Mouse (Mus musculus): ENCODE results near the gene Itga10. TPM values are rescaled to one million over a fixed set of nuclear protein-coding genes. Genes with fewer than 3 reads are reported as not detected.

Itga10 gene
- total and polyA plus RNA-seq, 3 experiments, result 0.36 to 1.2 (median 1.0) TPM

GRCm38 (mm10) chr3:96668424-96669067 lies 23.2 kb downstream of the Itga10 start:
- Histone ChIP-seq H3K9me3 (replicated peaks; ENCODE audit: low read length) (no peaks in the 10 kb centered on the region), H3K4me1 (ENCODE audit: control insufficient read depth in 1 of 2, insufficient read depth in 2 of 2) (peaks cover 10 to 24% of the 10 kb centered on the region in 2 experiments), H3K79me2 (replicated peaks; ENCODE audit: control insufficient read depth, extremely low read depth, insufficient read depth, poor library complexity, severe bottlenecking) (no peaks in the 10 kb centered on the region), H3K4me3 (replicated peaks in 1 of 3; ENCODE audit: low read depth in 2 of 3, low read length in 2 of 3, poor library complexity in 1 of 3) (no peak overlapping the region), H3K9ac (ENCODE audit: insufficient read depth, low read depth) (no peak overlapping the region), H3K36me3 (replicated peaks in 1 of 2; ENCODE audit: control insufficient read depth in 1 of 2, insufficient read depth in 1 of 2, low read length in 1 of 2) (no peaks in the 10 kb centered on the region), H3K27ac (ENCODE audit: insufficient read depth, low read depth) (no peak overlapping the region), H3K27me3 (replicated peaks) (peaks cover 12% of the 10 kb centered on the region), H3K4me2 (ENCODE audit: insufficient read depth, low read depth, poor library complexity, severe bottlenecking) (no peak overlapping the region)
- in situ Hi-C loops (cut with MboI; ENCODE audit: low pct_ligation_motif_present, low pct_unique_long_range_greater_than_20kb, low sequenced_read_pairs), result no loop called here
- dilution Hi-C loops (cut with MboI; ENCODE audit: extremely low pct_ligation_motif_present, extremely low pct_unique_long_range_greater_than_20kb, low sequenced_read_pairs), result no loop called here
- TF ChIP-seq PAX5 (IDR thresholded peaks at IDR 0.05; ENCODE audit: low read length), result no peak
- TF ChIP-seq USF1 (IDR thresholded peaks at IDR 0.05; ENCODE audit: low read depth, low read length), result no peak
- no peak for TF ChIP-seq TCF12 (IDR thresholded peaks at IDR 0.05; ENCODE audit: low read depth, low read length)
- no peak for TF ChIP-seq MAFK (IDR thresholded peaks at IDR 0.05; ENCODE audit: insufficient replicate concordance, low read length)
- no peak for TF ChIP-seq JUN (IDR thresholded peaks at IDR 0.05; ENCODE audit: insufficient read depth, low read depth, low read length)
- TF ChIP-seq RAD21 (IDR thresholded peaks at IDR 0.05; ENCODE audit: low read depth, low read length), result no peak
- no peak for TF ChIP-seq POLR2A (IDR thresholded peaks at IDR 0.05; ENCODE audit: low read depth, low read length)
- no peak for TF ChIP-seq ETS1 (conservative IDR thresholded peaks at IDR 0.05; ENCODE audit: low read depth, low read length)
- no peak for TF ChIP-seq NELFE (IDR thresholded peaks at IDR 0.05; ENCODE audit: low read depth, low read length)
- no peak for TF ChIP-seq MAX (IDR thresholded peaks at IDR 0.05; ENCODE audit: low read length)
- TF ChIP-seq CTCF (conservative IDR thresholded peaks at IDR 0.05 in 1 of 2, IDR thresholded peaks at IDR 0.05 in 1 of 2; ENCODE audit: low read depth in 2 of 2, low read length in 2 of 2), result no peak
- no peak for TF ChIP-seq ZC3H11A (IDR thresholded peaks at IDR 0.05; ENCODE audit: low read depth, low read length)
- TF ChIP-seq IRF4 (IDR thresholded peaks at IDR 0.05; ENCODE audit: low read depth, low read length), result no peak
- no peak for TF ChIP-seq MXI1 (IDR thresholded peaks at IDR 0.05; ENCODE audit: low read depth, low read length)
- no peak for TF ChIP-seq ELF1 (IDR thresholded peaks at IDR 0.05; ENCODE audit: low read depth, low read length)
- TF ChIP-seq ZKSCAN1 (IDR thresholded peaks at IDR 0.05; ENCODE audit: borderline replicate concordance, low read depth, low read length), result no peak
- no peak for TF ChIP-seq HCFC1 (IDR thresholded peaks at IDR 0.05; ENCODE audit: low read depth, low read length)
- no peak for TF ChIP-seq ZNF384 (IDR thresholded peaks at IDR 0.05; ENCODE audit: low read depth, low read length)
- no peak for TF ChIP-seq POLR2AphosphoS2 (IDR thresholded peaks at IDR 0.05; ENCODE audit: low read depth, low read length)
- no peak for DNase-seq (ENCODE audit: extremely low read depth)

- dilution Hi-C loops (cut with MboI; ENCODE audit: extremely low pct_ligation_motif_present, extremely low pct_unique_long_range_greater_than_20kb, low sequenced_read_pairs), result no loop called here
- in situ Hi-C loops (cut with MboI; ENCODE audit: low pct_ligation_motif_present, low pct_unique_long_range_greater_than_20kb, low sequenced_read_pairs), result no loop called here
- no peaks in the 10 kb centered on the region for H3K36me3 ChIP-seq (replicated peaks in 1 of 2; ENCODE audit: control insufficient read depth in 1 of 2, insufficient read depth in 1 of 2, low read length in 1 of 2)
- no peak within 1 kb of the TSS for H3K27ac ChIP-seq (ENCODE audit: insufficient read depth, low read depth)
- H3K79me2 ChIP-seq (replicated peaks; ENCODE audit: control insufficient read depth, extremely low read depth, insufficient read depth, poor library complexity, severe bottlenecking), result no peaks in the 10 kb centered on the region
- peak within 1 kb of the TSS; percentile 30 to 65 (median 64) for H3K4me3 ChIP-seq (replicated peaks in 1 of 3; ENCODE audit: low read depth in 2 of 3, low read length in 2 of 3, poor library complexity in 1 of 3)
- H3K4me1 ChIP-seq (ENCODE audit: control insufficient read depth in 1 of 2, insufficient read depth in 2 of 2), result peaks cover 17 to 28% of the 10 kb centered on the region in 2 experiments
- H3K9ac ChIP-seq (ENCODE audit: insufficient read depth, low read depth), result peak within 1 kb of the TSS; percentile 6; the same call in 1 of the 2 replicates
- peak; percentile 95 for DNase-seq (ENCODE audit: extremely low read depth)
- H3K4me2 ChIP-seq (ENCODE audit: insufficient read depth, low read depth, poor library complexity, severe bottlenecking), result peak within 1 kb of the TSS; percentile 75
- peaks cover 12% of the 10 kb centered on the region for H3K27me3 ChIP-seq (replicated peaks)
- H3K9me3 ChIP-seq (replicated peaks; ENCODE audit: low read length), result no peaks in the 10 kb centered on the region
- peak; percentile 82 for TF ChIP-seq MXI1 (IDR thresholded peaks at IDR 0.05; ENCODE audit: low read depth, low read length)
- no peak for TF ChIP-seq RCOR1 (conservative IDR thresholded peaks at IDR 0.05; ENCODE audit: low read depth, low read length)
- peak; percentile 87; the same call in 1 of the 2 replicates for TF ChIP-seq SIN3A (IDR thresholded peaks at IDR 0.05; ENCODE audit: low read length)
- TF ChIP-seq ZMIZ1 (IDR thresholded peaks at IDR 0.05; ENCODE audit: low read depth, low read length), result no peak
- TF ChIP-seq JUN (IDR thresholded peaks at IDR 0.05; ENCODE audit: insufficient read depth, low read depth, low read length), result no peak
- TF ChIP-seq KAT2A (IDR thresholded peaks at IDR 0.05; ENCODE audit: insufficient replicate concordance, low read length), result no peak
- TF ChIP-seq BHLHE40 (IDR thresholded peaks at IDR 0.05; ENCODE audit: low read depth, low read length), result no peak
- TF ChIP-seq NELFE (IDR thresholded peaks at IDR 0.05; ENCODE audit: low read depth, low read length), result no peak
- no peak for TF ChIP-seq EP300 (IDR thresholded peaks at IDR 0.05; ENCODE audit: low read length)
- 0 out of 2 replicates have a peak, but pooled peaks have one; percentile 9 for TF ChIP-seq ETS1 (conservative IDR thresholded peaks at IDR 0.05; ENCODE audit: low read depth, low read length)
- TF ChIP-seq USF2 (conservative IDR thresholded peaks at IDR 0.05; ENCODE audit: low read depth, low read length), result no peak
- TF ChIP-seq SMC3 (IDR thresholded peaks at IDR 0.05; ENCODE audit: low read depth, low read length), result 0 out of 2 replicates have a peak, but pooled peaks have one; percentile 4
- TF ChIP-seq E2F4 (IDR thresholded peaks at IDR 0.05; ENCODE audit: insufficient replicate concordance, low read depth, low read length), result no peak
- TF ChIP-seq ZKSCAN1 (IDR thresholded peaks at IDR 0.05; ENCODE audit: borderline replicate concordance, low read depth, low read length), result no peak
- TF ChIP-seq MEF2A (IDR thresholded peaks at IDR 0.05; ENCODE audit: borderline replicate concordance, low read depth, low read length), result no peak
- TF ChIP-seq CHD2 (IDR thresholded peaks at IDR 0.05; ENCODE audit: low read length), result no peak
- TF ChIP-seq TBP (conservative IDR thresholded peaks at IDR 0.05; ENCODE audit: low read depth, low read length), result no peak
- no peak for TF ChIP-seq PAX5 (IDR thresholded peaks at IDR 0.05; ENCODE audit: low read length)
Measured at GRCm38 (mm10) chr3:96669727-96670468, 24.5 kb downstream of the Itga10 start, which contains the start of gene Ankrd35. Ankrd35 (plus strand) TSS chr3:96670131.

Data from CH12.LX (cell line).